10 mouse cellular contexts compared by ENCODE assay signal in the genomic region with DNA sequence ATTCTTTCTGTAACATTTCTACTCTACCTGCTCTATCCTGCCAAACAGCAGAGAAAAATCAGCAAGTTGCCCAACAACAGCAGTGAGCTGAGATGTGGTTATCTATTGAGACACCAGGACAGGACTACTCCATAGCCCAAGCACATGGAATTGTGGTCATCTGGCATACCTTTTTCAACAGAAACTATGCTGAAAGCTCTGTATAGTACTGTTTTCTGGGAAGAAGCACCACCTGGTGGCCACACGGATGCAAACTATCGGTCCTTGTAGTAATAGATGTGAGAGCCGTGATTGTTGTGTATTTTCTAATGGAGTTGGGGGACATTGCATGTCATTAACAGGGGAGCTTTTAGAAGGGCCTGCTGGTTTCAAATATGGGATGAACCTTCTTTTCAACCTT. TPM values are rescaled to one million over a fixed set of nuclear protein-coding genes. Genes with fewer than 3 reads are reported as not detected.
DNase-seq lines count a peak whose midpoint lies in the region; ATAC-seq lines count a peak whose summit lies in the region.
"Had no signal": no experiment of that assay in that cellular context is flagged by ENCODE, and none has a peak within 500 bp of the region (broad histone marks: within the 10 kb centered on the region; RNA-seq: fewer than 3 reads in every experiment).

No protein-coding gene starts in this region.

- H3K4me2 ChIP-seq in hindbrain, embryonic 11.5 days (replicated peaks; ENCODE audit: low read depth, low read length), result no peak overlapping the region
- H3K4me2 ChIP-seq in hindbrain, embryonic 12.5 days (replicated peaks), result no peak overlapping the region
- H3K4me2 ChIP-seq: embryonic facial prominence, embryonic 12.5 days; limb, embryonic 12.5 days had no signal

- H3K27me3 ChIP-seq in hindbrain, embryonic 11.5 days (ENCODE audit: control insufficient read depth, insufficient read depth, low read length), result no peaks in the 10 kb centered on the region
- no peaks in the 10 kb centered on the region for H3K27me3 ChIP-seq in hindbrain, embryonic 12.5 days
- H3K27me3 ChIP-seq: embryonic facial prominence, embryonic 12.5 days; limb, embryonic 12.5 days had no signal

- H3K4me1 ChIP-seq in hindbrain, embryonic 11.5 days (replicated peaks; ENCODE audit: control insufficient read depth, insufficient read depth, low read length), result no peaks in the 10 kb centered on the region
- no peaks in the 10 kb centered on the region for H3K4me1 ChIP-seq in hindbrain, embryonic 12.5 days
- H3K4me1 ChIP-seq: embryonic facial prominence, embryonic 12.5 days had no signal

- H3K9ac ChIP-seq in hindbrain, embryonic 11.5 days (ENCODE audit: low read depth, low read length), result no peak overlapping the region
- H3K9ac ChIP-seq in hindbrain, embryonic 12.5 days, result no peak overlapping the region
- H3K9ac ChIP-seq: embryonic facial prominence, embryonic 12.5 days; limb, embryonic 12.5 days had no signal

- 26% methylated on average over 3 of the region's 3 CpGs for WGBS in hindbrain, embryonic 11.5 days
- 34% methylated on average over 3 of the region's 3 CpGs for WGBS in hindbrain, embryonic 12.5 days

- H3K9me3 ChIP-seq in hindbrain, embryonic 11.5 days (ENCODE audit: control insufficient read depth, low read length), result no peaks in the 10 kb centered on the region
- H3K9me3 ChIP-seq in hindbrain, embryonic 12.5 days (replicated peaks), result no peaks in the 10 kb centered on the region
- H3K9me3 ChIP-seq: embryonic facial prominence, embryonic 12.5 days; limb, embryonic 12.5 days had no signal

- ATAC-seq in hindbrain, embryonic 11.5 days (ENCODE audit: low FRiP score), result no peak
- no peak for ATAC-seq in hindbrain, embryonic 12.5 days (ENCODE audit: low FRiP score)
- peak; percentile 33; the same call in 1 of the 2 replicates for ATAC-seq in neutrophil, adult 5-6 weeks (ENCODE audit: extremely low read depth, insufficient number of reproducible peaks, low FRiP score, poor library complexity, severe bottlenecking)
- no peak for ATAC-seq in erythroblast, adult 5-6 weeks (replicated peaks; ENCODE audit: low FRiP score, poor library complexity, severe bottlenecking)

- peak; percentile 38 for DNase-seq in hindbrain, embryonic 11.5 days (ENCODE audit: low spot score)
- peak; percentile 79 for DNase-seq in CD4-positive, CD25-positive, alpha-beta regulatory T cell, adult 2 months (ENCODE audit: low read depth, low spot score)
- DNase-seq in R1 (ENCODE audit: low read depth, low spot score), result peak; percentile 68
- DNase-seq in embryo, embryonic 11 days, result peak; percentile 58
- DNase-seq in layer of hippocampus, adult 9-11 months, result peak; percentile 52

- H3K36me3 ChIP-seq in hindbrain, embryonic 11.5 days (ENCODE audit: control insufficient read depth, insufficient read depth, low read length), result no peaks in the 10 kb centered on the region
- no peaks in the 10 kb centered on the region for H3K36me3 ChIP-seq in hindbrain, embryonic 12.5 days
- H3K36me3 ChIP-seq: embryonic facial prominence, embryonic 12.5 days; limb, embryonic 12.5 days had no signal

- H3K27ac ChIP-seq in hindbrain, embryonic 11.5 days (ENCODE audit: low read depth, low read length), result no peak overlapping the region
- H3K27ac ChIP-seq in hindbrain, embryonic 12.5 days, result no peak overlapping the region
- H3K27ac ChIP-seq: embryonic facial prominence, embryonic 12.5 days; limb, embryonic 12.5 days had no signal

- no peak overlapping the region for H3K4me3 ChIP-seq in hindbrain, embryonic 11.5 days (ENCODE audit: low read depth, low read length)
- H3K4me3 ChIP-seq in hindbrain, embryonic 12.5 days, result no peak overlapping the region
- H3K4me3 ChIP-seq: embryonic facial prominence, embryonic 12.5 days; limb, embryonic 12.5 days had no signal

RNA-seq across cellular contexts. Expression of gene Wtap, which starts 2.4 kb away (rescaled TPM):
- polyA plus RNA-seq in hindbrain, embryonic 11.5 days (2014; fragmentation: Nextera tagmentation; extraction: Ambion mirVana), result 130 and 133 TPM in 2 replicates
- polyA plus RNA-seq in hindbrain, embryonic 12.5 days (2016; fragmentation: Nextera tagmentation; extraction: Ambion mirVana), result 111 and 122 TPM in 2 replicates
- total RNA-seq in neutrophil, adult 5-6 weeks (2017), result 173 and 194 TPM in 2 replicates
- 36.1 and 36.2 TPM in 2 replicates for total RNA-seq in erythroblast, adult 5-6 weeks (2015; ENCODE audit: low replicate concordance)
- 37.9 and 68.2 TPM in 2 replicates for total RNA-seq in erythroblast, adult 5-6 weeks (2017; ENCODE audit: low replicate concordance)

RNA-seq across cellular contexts. Expression of gene Sod2, which starts 10.3 kb away (rescaled TPM):
- polyA plus RNA-seq in hindbrain, embryonic 11.5 days (2014; fragmentation: Nextera tagmentation; extraction: Ambion mirVana), result 120 and 127 TPM in 2 replicates
- polyA plus RNA-seq in hindbrain, embryonic 12.5 days (2016; fragmentation: Nextera tagmentation; extraction: Ambion mirVana), result 102 and 108 TPM in 2 replicates
- 27.9 and 28.4 TPM in 2 replicates for total RNA-seq in neutrophil, adult 5-6 weeks (2017)
- total RNA-seq in erythroblast, adult 5-6 weeks (2015; ENCODE audit: low replicate concordance), result 22.2 and 45.7 TPM in 2 replicates
- total RNA-seq in erythroblast, adult 5-6 weeks (2017; ENCODE audit: low replicate concordance), result 8.3 and 21.9 TPM in 2 replicates

RNA-seq across cellular contexts. Expression of gene Acat2, which starts 35.8 kb away (rescaled TPM):
- 244 and 372 TPM in 2 replicates for polyA plus RNA-seq in hindbrain, embryonic 11.5 days (2014; fragmentation: Nextera tagmentation; extraction: Ambion mirVana)
- polyA plus RNA-seq in hindbrain, embryonic 12.5 days (2016; fragmentation: Nextera tagmentation; extraction: Ambion mirVana), result 352 and 367 TPM in 2 replicates
- 7.1 and 10.4 TPM in 2 replicates for total RNA-seq in neutrophil, adult 5-6 weeks (2017)
- 1.0 and 3.1 TPM in 2 replicates for total RNA-seq in erythroblast, adult 5-6 weeks (2015; ENCODE audit: low replicate concordance)
- total RNA-seq in erythroblast, adult 5-6 weeks (2017; ENCODE audit: low replicate concordance), result 5.2 and 7.1 TPM in 2 replicates

RNA-seq across cellular contexts. Expression of gene Gpr31b, which starts 55.8 kb away (rescaled TPM):
- 0.25 TPM in 1 of 2 replicates, not detected in the other for polyA plus RNA-seq in hindbrain, embryonic 11.5 days (2014; fragmentation: Nextera tagmentation; extraction: Ambion mirVana)
- polyA plus RNA-seq in hindbrain, embryonic 12.5 days (2016; fragmentation: Nextera tagmentation; extraction: Ambion mirVana), result not detected in 2 replicates
- not detected in 2 replicates for total RNA-seq in neutrophil, adult 5-6 weeks (2017)
- total RNA-seq in erythroblast, adult 5-6 weeks (2015; ENCODE audit: low replicate concordance), result 1.0 TPM in 1 of 2 replicates, not detected in the other
- not detected in 2 replicates for total RNA-seq in erythroblast, adult 5-6 weeks (2017; ENCODE audit: low replicate concordance)
- polyA plus RNA-seq: embryonic facial prominence, embryonic 12.5 days; limb, embryonic 12.5 days had no signal

RNA-seq across cellular contexts. Expression of gene Acat3, which starts 55.9 kb away (rescaled TPM):
- 0.71 and 1.2 TPM in 2 replicates for polyA plus RNA-seq in hindbrain, embryonic 11.5 days (2014; fragmentation: Nextera tagmentation; extraction: Ambion mirVana)
- 1.1 and 1.3 TPM in 2 replicates for polyA plus RNA-seq in hindbrain, embryonic 12.5 days (2016; fragmentation: Nextera tagmentation; extraction: Ambion mirVana)
- 0.35 and 0.86 TPM in 2 replicates for total RNA-seq in neutrophil, adult 5-6 weeks (2017)
- not detected in 2 replicates for total RNA-seq in erythroblast, adult 5-6 weeks (2015; ENCODE audit: low replicate concordance)
- not detected in 2 replicates for total RNA-seq in erythroblast, adult 5-6 weeks (2017; ENCODE audit: low replicate concordance)
